Mouse (Mus musculus) T-helper 17 cell (primary cell): Measurements from ENCODE around the gene Zfyve26.
"Not testable (repeated sequence)": the region's sequence is repeated elsewhere in the genome, so short reads cannot be mapped to it uniquely, and the experiment has no call there.

ENCODE experiments used
- in situ Hi-C, 2 experiments: fragments of 300-600 bp; cut with MboI, MseI; formaldehyde crosslinking; loops; 1 replicate in 1 of 2; 2 replicates in 1 of 2; pipeline ENCODE4 v1.15.1; 2025; ENCODE audit warnings: high pct_unique_total_duplicates in 2 of 2

Zfyve26 gene

GRCm38 (mm10) chr12:79272604-79273003 is 23.5 kb downstream of the Zfyve26 start:
- in situ Hi-C loops: loop anchor here in 1 of 2 experiments (5.0 kb wide), 1 partner anchor 40 kb away; no protein-coding TSS in a partner anchor

GRCm38 (mm10) chr12:79261035-79261434 is 35.1 kb downstream of the Zfyve26 start:
- in situ Hi-C loops: no loop called here

- in situ Hi-C loops: no loop called here
These were observed 36.0 kb downstream of the Zfyve26 start for GRCm38 (mm10) chr12:79260154-79260553.

- in situ Hi-C loops: no loop called here
These were observed 41.1 kb downstream of the Zfyve26 start for GRCm38 (mm10) chr12:79254975-79255374.

- in situ Hi-C loops: no loop called here
These were observed 42.6 kb downstream of the Zfyve26 start for GRCm38 (mm10) chr12:79253294-79254053.

GRCm38 (mm10) chr12:79248110-79248509 is 48.0 kb downstream of the Zfyve26 start:
- in situ Hi-C loops: no loop called here

- in situ Hi-C loops: no loop called here
These were observed 53.2 kb downstream of the Zfyve26 start for GRCm38 (mm10) chr12:79242921-79243320.

- in situ Hi-C loops: no loop called here
These were observed 54.1 kb downstream of the Zfyve26 start for GRCm38 (mm10) chr12:79241985-79242384.

- in situ Hi-C loops: no loop called here
These were observed 60.5 kb downstream of the Zfyve26 start for GRCm38 (mm10) chr12:79235485-79236080.

GRCm38 (mm10) chr12:79217511-79217910 is 78.6 kb downstream of the Zfyve26 start:
- in situ Hi-C loops: no loop called here

GRCm38 (mm10) chr12:79211447-79211846 is 84.7 kb downstream of the Zfyve26 start:
- in situ Hi-C loops: no loop called here

- in situ Hi-C loops: no loop called here
These were observed 87.2 kb downstream of the Zfyve26 start, which contains the start of gene Rdh12 for GRCm38 (mm10) chr12:79208703-79209464. Gene Rdh12 (plus strand): TSS chr12:79208914.

- in situ Hi-C loops: no loop called here
These were observed 94.2 kb downstream of the Zfyve26 start for GRCm38 (mm10) chr12:79201882-79202281.

GRCm38 (mm10) chr12:79197105-79197504 is 99.0 kb downstream of the Zfyve26 start:
- in situ Hi-C loops: no loop called here

GRCm38 (mm10) chr12:79193441-79193840 is 102.7 kb downstream of the Zfyve26 start:
- in situ Hi-C loops: loop anchor here in 1 of 2 experiments (5.0 kb wide), 1 partner anchor 104 kb away; the partner anchor contains the start of genes Rad51b and Zfyve26

GRCm38 (mm10) chr12:79192193-79192592 is 103.9 kb downstream of the Zfyve26 start, which contains the start of gene Rdh11:
Gene Rdh11 (minus strand): TSS chr12:79192293.
- in situ Hi-C loops: loop anchor here in 1 of 2 experiments (5.0 kb wide), 1 partner anchor 105 kb away; the partner anchor contains the start of genes Rad51b and Zfyve26

GRCm38 (mm10) chr12:79191701-79192100 is 104.4 kb downstream of the Zfyve26 start:
- in situ Hi-C loops: loop anchor here in 1 of 2 experiments (5.0 kb wide), 1 partner anchor 106 kb away; the partner anchor contains the start of genes Rad51b and Zfyve26

GRCm38 (mm10) chr12:79190931-79191673 is 105.0 kb downstream of the Zfyve26 start:
- in situ Hi-C loops: loop anchor here in 1 of 2 experiments (5.0 kb wide), 1 partner anchor 106 kb away; the partner anchor contains the start of genes Rad51b and Zfyve26

GRCm38 (mm10) chr12:79185160-79185559 is 110.9 kb downstream of the Zfyve26 start:
- in situ Hi-C loops: not testable (repeated sequence)
